Mouse (Mus musculus): ENCODE results near the gene Lyg1.
A peak's percentile ranks its signal among the peaks of the same experiment; 100 is the strongest.

Lyg1 gene

GRCm38 (mm10) chr1:37954786-37955185 is 2.8 kb downstream of the Lyg1 start:
- no peak for DNase-seq (ENCODE audit: low spot score in 2 of 2)

GRCm38 (mm10) chr1:37948906-37949305 is 8.7 kb downstream of the Lyg1 start:
- no peak for DNase-seq (ENCODE audit: low spot score in 2 of 2)

GRCm38 (mm10) chr1:37931806-37932205 is 25.8 kb downstream of the Lyg1 start:
- peak; percentile 47 to 54 for DNase-seq (ENCODE audit: low spot score in 2 of 2)

GRCm38 (mm10) chr1:37925971-37926370 is 31.6 kb downstream of the Lyg1 start:
- no peak for DNase-seq (ENCODE audit: low spot score in 2 of 2)

- no peak for DNase-seq (ENCODE audit: low spot score in 2 of 2)
Observed at GRCm38 (mm10) chr1:37922536-37922935, 35.0 kb downstream of the Lyg1 start.

GRCm38 (mm10) chr1:37918096-37918495 is 39.5 kb downstream of the Lyg1 start:
- no peak for DNase-seq (ENCODE audit: low spot score in 2 of 2)

GRCm38 (mm10) chr1:37917666-37918065 is 39.9 kb downstream of the Lyg1 start:
- no peak for DNase-seq (ENCODE audit: low spot score in 2 of 2)

- no peak for DNase-seq (ENCODE audit: low spot score in 2 of 2)
Observed at GRCm38 (mm10) chr1:37916393-37916792, 41.2 kb downstream of the Lyg1 start, which contains the start of gene Lyg2. TSS of gene Lyg2 (minus strand) at chr1:37916493.

- DNase-seq (ENCODE audit: low spot score in 2 of 2), result no peak
Observed at GRCm38 (mm10) chr1:37912751-37913150, 44.8 kb downstream of the Lyg1 start.

- DNase-seq (ENCODE audit: low spot score in 2 of 2), result peak in 1 of 2 experiments; percentile 9
Observed at GRCm38 (mm10) chr1:37903178-37903577, 54.4 kb downstream of the Lyg1 start.

- no peak for DNase-seq (ENCODE audit: low spot score in 2 of 2)
Observed at GRCm38 (mm10) chr1:37900288-37900687, 57.3 kb downstream of the Lyg1 start.

GRCm38 (mm10) chr1:37899816-37900215 is 57.7 kb downstream of the Lyg1 start:
- no peak for DNase-seq (ENCODE audit: low spot score in 2 of 2)

Measured in urinary bladder, postnatal 36 days (tissue).